Mouse (Mus musculus) neural tube, embryonic 11.5 days (tissue): Measurements from ENCODE around the gene H3f3a. TPM values are rescaled to one million over a fixed set of nuclear protein-coding genes. Genes with fewer than 3 reads are reported as not detected.

Source experiments
- ATAC-seq: fragments of 200-750 bp; cut with Nextera tagmentation; 2 replicates; pipeline ENCODE4 v1.8.0; 2017; ENCODE audit warnings: moderate number of reproducible peaks, mild to moderate bottlenecking, moderate TSS enrichment, moderate library complexity; ENCODE audit not compliant: insufficient read depth, low FRiP score, low TSS enrichment
- DNase-seq: peaks from one replicate; pipeline ENCODE4 v3.0.0-alpha.2; 2015; ENCODE audit warnings: low spot score
- H3K27ac ChIP-seq: fragments of 300-500 bp; sonication (generic); 2 replicates; pipeline ENCODE4 v1.5.1; 2014; ENCODE audit warnings: low read depth, mild to moderate bottlenecking, low read length
- H3K27me3 ChIP-seq: fragments of 300-500 bp; sonication (generic); 2 replicates; pipeline ENCODE4 v1.6.1; 2014; ENCODE audit warnings: mild to moderate bottlenecking, low read length, mixed read lengths; ENCODE audit not compliant: control insufficient read depth, insufficient read depth
- H3K36me3 ChIP-seq: fragments of 300-500 bp; sonication (generic); 2 replicates; pipeline ENCODE4 v1.6.1; 2014; ENCODE audit warnings: mild to moderate bottlenecking, low read length, moderate library complexity, mixed read lengths; ENCODE audit not compliant: control insufficient read depth, insufficient read depth
- H3K4me1 ChIP-seq: fragments of 300-500 bp; sonication (generic); 2 replicates; pipeline ENCODE4 v1.6.1; 2014; ENCODE audit warnings: low read length, mixed read lengths; ENCODE audit not compliant: control insufficient read depth, insufficient read depth
- H3K4me2 ChIP-seq: fragments of 300-500 bp; sonication (generic); 2 replicates; pipeline ENCODE4 v1.6.1; 2014; ENCODE audit warnings: low read depth, mild to moderate bottlenecking, moderate library complexity
- H3K4me3 ChIP-seq: fragments of 300-500 bp; sonication (generic); 2 replicates; pipeline ENCODE4 v1.5.1; 2014; ENCODE audit warnings: low read depth, low read length
- H3K9ac ChIP-seq: fragments of 300-500 bp; sonication (generic); 2 replicates; pipeline ENCODE4 v1.6.1; 2014; ENCODE audit warnings: mild to moderate bottlenecking, low read length
- H3K9me3 ChIP-seq: fragments of 300-500 bp; sonication (generic); 2 replicates; pipeline ENCODE4 v1.6.1; 2016; ENCODE audit warnings: low read length; ENCODE audit not compliant: control insufficient read depth
- WGBS: fragments of 180-500 bp; shearing (Covaris S2); extraction: QIAGEN DNeasy Blood & Tissue Kit; methylation state at CpG from one replicate; pipeline ENCODE4 v1.1.7; 2014; 5-methylcytosine and 5-hydroxymethylcytosine counted together
- polyA plus RNA-seq: library from polyadenylated mRNA; unstranded; fragments of >200 nt; fragmentation: Nextera tagmentation; extraction: Ambion mirVana; gene quantifications from 2 replicates; pipeline ENCODE4 v1.2.1, GENCODE M21; 2014

Gene H3f3a
- polyA plus RNA-seq, 1 experiment from 2014 or later, result 3,301 TPM

DNA sequence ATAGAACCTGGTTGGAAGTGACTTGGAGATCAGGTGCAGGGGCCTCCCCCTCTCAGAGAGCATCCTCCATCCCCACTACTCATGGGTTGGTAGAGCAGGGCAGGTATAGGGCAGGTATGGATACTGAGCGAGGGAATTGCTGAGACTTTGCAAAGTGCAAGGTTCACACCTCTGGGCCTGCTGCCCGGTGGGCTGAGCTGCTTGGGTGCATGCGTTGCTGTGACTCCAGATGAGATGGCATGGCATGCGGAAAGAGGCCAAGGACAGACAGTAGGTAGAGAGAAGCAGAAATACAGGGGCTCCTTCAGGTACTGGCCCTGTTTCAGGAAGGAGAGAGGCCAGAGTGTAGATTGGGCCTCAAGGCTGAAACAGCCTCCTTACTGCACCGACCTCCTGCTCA lies 32.5 kb downstream of the H3f3a start:
- H3K4me1 ChIP-seq, result no peaks in the 10 kb centered on the region
- H3K4me2 ChIP-seq, result no peak overlapping the region
- H3K9ac ChIP-seq, result no peak overlapping the region
- no peak for DNase-seq
- WGBS, result 58% methylated on average over 5 of the region's 5 CpGs
- H3K36me3 ChIP-seq, result no peaks in the 10 kb centered on the region
- no peak overlapping the region for H3K4me3 ChIP-seq
- ATAC-seq, result no peak
- H3K9me3 ChIP-seq, result no peaks in the 10 kb centered on the region
- H3K27me3 ChIP-seq, result no peaks in the 10 kb centered on the region
- no peak overlapping the region for H3K27ac ChIP-seq

DNA sequence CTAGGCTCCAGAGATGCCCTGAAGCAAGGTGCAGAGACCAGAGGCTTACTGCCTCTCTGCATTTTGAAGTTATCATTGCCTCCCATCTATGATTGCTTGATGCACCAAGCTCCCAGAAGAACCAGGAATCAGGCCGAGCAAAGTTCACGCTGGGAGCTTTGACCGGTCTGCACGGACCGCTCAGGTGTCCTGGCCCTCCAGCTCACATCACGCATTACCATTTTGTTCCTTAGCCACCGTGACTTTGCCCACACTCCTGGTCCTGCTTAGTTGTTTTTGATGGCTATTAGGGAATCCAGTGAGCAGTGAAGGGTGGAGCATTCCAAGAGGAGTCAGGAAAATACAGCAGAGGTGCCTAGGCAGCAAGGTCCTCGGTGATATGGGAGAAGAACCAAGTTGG lies 33.5 kb downstream of the H3f3a start:
- Histone ChIP-seq H3K27me3 (no peaks in the 10 kb centered on the region), H3K27ac (no peak overlapping the region), H3K4me2 (no peak overlapping the region), H3K4me3 (no peak overlapping the region), H3K36me3 (no peaks in the 10 kb centered on the region), H3K4me1 (no peaks in the 10 kb centered on the region), H3K9ac (no peak overlapping the region), H3K9me3 (no peaks in the 10 kb centered on the region)
- WGBS, result 94% methylated on average over 8 of the region's 8 CpGs
- ATAC-seq, result no peak
- no peak for DNase-seq

DNA sequence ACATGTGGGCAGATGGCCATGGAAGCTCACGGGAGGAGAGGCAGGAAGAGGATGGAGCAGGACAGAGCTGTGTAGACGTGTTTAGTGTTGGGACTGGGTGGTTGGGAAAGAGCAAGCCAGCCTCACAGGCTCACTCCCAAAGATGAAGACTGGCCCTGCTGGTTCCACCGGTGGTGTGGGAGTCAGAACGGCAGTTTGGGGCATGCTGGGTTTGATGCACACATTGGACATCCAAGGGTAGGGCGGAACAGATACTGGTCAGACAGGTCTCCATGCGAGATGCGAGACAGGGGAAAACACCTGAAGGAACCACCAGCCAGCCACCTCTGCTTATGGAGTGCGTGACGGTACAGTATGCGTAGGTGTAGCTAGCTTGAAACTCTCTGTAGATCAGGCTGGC lies 34.8 kb downstream of the H3f3a start:
- no peaks in the 10 kb centered on the region for H3K27me3 ChIP-seq
- H3K9me3 ChIP-seq, result no peaks in the 10 kb centered on the region
- ATAC-seq (no peak), DNase-seq (no peak)
- H3K4me1 ChIP-seq, result no peaks in the 10 kb centered on the region
- no peak overlapping the region for H3K9ac ChIP-seq
- H3K27ac ChIP-seq, result no peak overlapping the region
- no peak overlapping the region for H3K4me3 ChIP-seq
- H3K4me2 ChIP-seq, result no peak overlapping the region; the same call in 1 of the 2 replicates
- no peaks in the 10 kb centered on the region for H3K36me3 ChIP-seq
- 87% methylated on average over 10 of the region's 10 CpGs for WGBS

DNA sequence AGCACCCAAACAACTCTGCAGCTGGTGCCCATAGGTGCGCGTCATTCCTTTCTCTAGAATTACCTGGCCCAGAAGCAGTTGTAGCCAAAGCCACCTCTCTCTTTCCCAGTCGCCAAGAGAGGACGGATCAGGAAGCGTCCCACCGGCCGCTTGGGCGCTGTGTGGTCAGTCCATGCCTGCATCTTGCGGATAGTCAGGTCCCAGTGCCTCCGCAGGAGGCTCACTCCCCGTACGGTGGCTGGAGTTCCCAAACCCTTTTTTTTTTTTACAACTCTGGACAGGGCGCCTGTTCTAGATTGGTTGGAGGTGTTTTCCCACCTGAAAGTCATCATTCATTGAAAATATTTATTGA lies 35.4 kb downstream of the H3f3a start:
- no peaks in the 10 kb centered on the region for H3K4me1 ChIP-seq
- H3K4me2 ChIP-seq, result peak overlapping the region; percentile 73
- H3K9me3 ChIP-seq, result no peaks in the 10 kb centered on the region
- no peak for DNase-seq
- peak overlapping the region; percentile 86; the same call in 1 of the 2 replicates for H3K27ac ChIP-seq
- WGBS, result under 1% methylated on average over 13 of the region's 13 CpGs
- no peaks in the 10 kb centered on the region for H3K27me3 ChIP-seq
- peak; percentile 29; the same call in 1 of the 2 replicates for ATAC-seq
- peak overlapping the region; percentile 57 for H3K4me3 ChIP-seq
- no peaks in the 10 kb centered on the region for H3K36me3 ChIP-seq
- peak overlapping the region; percentile 80 for H3K9ac ChIP-seq

DNA sequence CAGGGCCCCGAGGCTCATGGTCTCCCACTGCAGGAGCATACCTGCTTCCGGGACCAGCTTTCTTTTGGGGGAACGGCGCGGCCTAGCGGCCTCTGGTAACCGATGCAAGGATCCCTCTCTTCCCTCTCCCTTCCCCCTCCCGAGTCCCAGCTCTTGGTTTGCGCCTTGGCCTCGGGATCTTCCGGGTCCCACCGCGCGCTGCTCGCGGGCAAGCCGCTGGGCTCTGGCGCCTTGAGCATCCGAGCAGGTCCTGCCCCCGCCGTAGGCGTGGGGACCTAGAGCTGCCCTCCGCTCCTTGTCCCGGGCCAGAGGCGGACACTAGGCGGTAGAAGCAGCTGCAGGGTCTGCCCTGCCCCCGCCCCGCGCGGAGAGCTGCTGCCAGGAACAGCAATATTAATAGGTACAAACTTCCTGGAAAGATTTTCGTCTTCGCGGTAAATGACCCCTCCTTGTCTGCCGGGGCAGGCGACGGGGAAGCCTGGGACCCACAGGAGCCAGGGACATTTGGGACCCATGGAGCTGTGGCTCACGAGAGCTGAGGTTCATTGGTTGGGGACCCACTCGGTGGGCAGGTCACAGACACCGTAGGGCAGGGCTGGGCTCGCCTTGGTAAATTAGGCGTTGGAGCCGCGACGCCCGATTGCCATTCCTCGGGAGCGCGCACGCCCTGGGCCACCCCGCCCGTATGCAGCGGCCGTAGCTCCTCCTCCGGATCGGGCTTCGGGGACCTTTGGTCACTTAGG lies 35.9 kb downstream of the H3f3a start:
- under 1% methylated on average over 56 of the region's 56 CpGs for WGBS
- Histone ChIP-seq H3K9me3 (no peaks in the 10 kb centered on the region), H3K27ac (peak overlapping the region; percentile 86), H3K9ac (peak overlapping the region; percentile 80), H3K36me3 (no peaks in the 10 kb centered on the region), H3K27me3 (no peaks in the 10 kb centered on the region), H3K4me3 (peak overlapping the region; percentile 57), H3K4me2 (peak overlapping the region; percentile 73), H3K4me1 (no peaks in the 10 kb centered on the region)
- DNase-seq, result peak; percentile 89
- peak; percentile 87 for ATAC-seq

DNA sequence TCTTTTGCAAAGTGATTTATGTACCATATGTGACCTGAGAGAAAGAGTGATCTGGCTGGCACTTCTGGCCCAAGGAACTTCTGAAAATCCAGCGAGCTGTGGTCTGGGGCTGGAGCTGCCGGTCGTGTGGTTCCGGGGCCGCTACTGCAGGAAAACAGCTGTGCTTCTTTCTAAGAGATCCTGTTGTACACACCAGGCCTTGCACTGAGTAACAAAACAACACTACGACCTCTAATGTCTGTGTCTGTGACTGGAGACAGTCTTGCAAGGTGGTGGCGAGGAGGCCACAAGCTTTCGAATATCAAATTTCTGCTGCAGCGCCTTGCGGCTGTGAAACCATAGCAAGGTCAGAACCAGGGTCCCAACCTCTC lies 36.5 kb downstream of the H3f3a start:
- peak overlapping the region; percentile 73 for H3K4me2 ChIP-seq
- H3K9me3 ChIP-seq, result no peaks in the 10 kb centered on the region
- WGBS, result 9% methylated on average over 10 of the region's 10 CpGs
- no peaks in the 10 kb centered on the region for H3K36me3 ChIP-seq
- H3K27me3 ChIP-seq, result no peaks in the 10 kb centered on the region
- no peaks in the 10 kb centered on the region for H3K4me1 ChIP-seq
- no peak for ATAC-seq
- H3K4me3 ChIP-seq, result peak overlapping the region; percentile 57
- H3K27ac ChIP-seq, result peak overlapping the region; percentile 86
- no peak for DNase-seq
- H3K9ac ChIP-seq, result peak overlapping the region; percentile 80

DNA sequence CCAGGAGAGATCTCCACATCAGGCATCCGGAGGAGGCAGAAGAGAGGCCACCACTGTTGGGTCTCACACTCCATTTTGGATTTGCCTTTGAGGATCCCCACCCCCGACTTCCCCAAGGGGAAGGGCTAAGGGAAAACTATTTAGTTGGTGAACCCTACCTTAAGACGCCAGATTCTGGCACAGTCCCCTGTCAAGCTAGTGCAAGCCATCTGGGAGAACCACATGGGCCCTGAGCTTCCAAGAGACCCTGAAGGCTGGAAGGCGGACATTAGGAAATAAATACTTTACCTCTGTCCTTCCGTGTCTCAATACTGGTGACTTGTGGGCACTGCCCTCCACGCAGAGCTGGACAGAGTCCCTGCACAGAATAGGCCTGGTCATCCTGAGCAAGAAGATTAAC lies 37.2 kb downstream of the H3f3a start:
- DNase-seq (no peak), ATAC-seq (no peak)
- Histone ChIP-seq H3K9me3 (no peaks in the 10 kb centered on the region), H3K36me3 (no peaks in the 10 kb centered on the region), H3K9ac (no peak overlapping the region), H3K4me1 (no peaks in the 10 kb centered on the region), H3K4me2 (no peak overlapping the region), H3K27me3 (no peaks in the 10 kb centered on the region), H3K27ac (no peak overlapping the region), H3K4me3 (no peak overlapping the region)
- 89% methylated on average over 6 of the region's 6 CpGs for WGBS

DNA sequence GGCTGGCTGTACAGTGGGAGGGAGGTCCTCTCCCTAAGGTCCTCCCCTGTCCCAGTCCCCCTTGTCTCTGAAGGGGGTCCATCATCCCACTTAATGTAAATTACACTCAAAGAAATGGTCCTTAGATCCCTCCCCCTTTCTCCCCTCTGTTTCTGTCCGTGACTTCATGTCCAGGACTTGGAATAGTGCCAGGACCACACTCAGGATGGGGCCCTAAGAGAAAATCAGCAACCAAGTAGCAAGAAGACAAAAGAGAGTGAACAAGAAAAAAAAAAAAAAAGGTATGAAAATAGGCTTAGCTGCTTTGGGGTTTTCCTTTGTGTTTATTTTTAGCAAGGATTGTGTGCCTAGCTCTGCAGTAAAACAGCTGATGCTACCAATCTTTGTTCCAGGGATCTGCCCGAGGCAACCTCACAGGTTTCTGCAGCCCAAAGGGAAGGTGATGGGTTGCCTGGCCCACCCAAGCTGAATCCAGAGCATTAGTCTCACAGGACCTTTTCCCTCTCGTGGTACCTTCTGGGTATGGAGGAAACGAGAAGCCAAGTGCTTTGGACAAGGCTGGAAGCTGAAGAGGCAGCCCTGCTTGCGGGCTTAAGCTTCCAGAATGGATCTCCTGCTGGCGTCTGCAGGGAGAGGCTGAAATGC lies 37.8 kb downstream of the H3f3a start:
- Histone ChIP-seq H3K9ac (no peak overlapping the region), H3K4me2 (no peak overlapping the region), H3K27ac (no peak overlapping the region), H3K27me3 (no peaks in the 10 kb centered on the region), H3K36me3 (no peaks in the 10 kb centered on the region), H3K4me1 (no peaks in the 10 kb centered on the region), H3K9me3 (no peaks in the 10 kb centered on the region), H3K4me3 (no peak overlapping the region)
- no peak for ATAC-seq
- no peak for DNase-seq
- 78% methylated on average over 6 of the region's 6 CpGs for WGBS

DNA sequence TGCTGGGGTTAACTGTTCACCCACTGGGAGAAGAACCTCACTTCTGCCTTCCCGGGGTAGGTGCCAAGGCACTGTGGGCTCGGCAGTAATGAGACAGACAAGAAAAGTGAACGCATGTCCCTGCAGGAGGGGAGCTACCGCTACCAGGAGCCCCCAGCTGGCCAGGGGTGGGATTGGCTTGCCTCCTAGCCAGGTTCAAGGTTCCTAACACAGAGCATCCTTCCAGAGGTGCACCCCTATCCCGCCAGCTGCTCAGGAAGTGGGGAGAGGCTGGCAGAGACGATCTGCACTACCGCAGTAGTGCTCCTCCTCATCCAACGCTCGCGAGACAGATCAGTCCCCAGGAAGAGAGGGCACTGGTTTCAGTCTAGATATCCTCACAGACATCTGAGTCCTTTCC lies 38.4 kb downstream of the H3f3a start:
- no peak overlapping the region for H3K4me2 ChIP-seq
- 89% methylated on average over 10 of the region's 10 CpGs for WGBS
- no peak for DNase-seq
- no peak overlapping the region for H3K4me3 ChIP-seq
- no peaks in the 10 kb centered on the region for H3K36me3 ChIP-seq
- H3K9me3 ChIP-seq, result no peaks in the 10 kb centered on the region
- no peak overlapping the region for H3K9ac ChIP-seq
- no peaks in the 10 kb centered on the region for H3K27me3 ChIP-seq
- no peak for ATAC-seq
- no peak overlapping the region for H3K27ac ChIP-seq
- no peaks in the 10 kb centered on the region for H3K4me1 ChIP-seq
